Mouse (Mus musculus) hindbrain, embryonic 16.5 days (tissue): ENCODE measurements around the gene Cage1. TPM values are rescaled to one million over a fixed set of nuclear protein-coding genes. Genes with fewer than 3 reads are reported as not detected.

ENCODE experiments used
- ATAC-seq: fragments of 200-750 bp; cut with Nextera tagmentation; 2 replicates; pipeline ENCODE4 v1.8.0; 2017; ENCODE audit warnings: moderate TSS enrichment, moderate library complexity
- H3K27ac ChIP-seq: fragments of 300-500 bp; sonication (generic); 2 replicates; pipeline ENCODE4 v1.5.1; 2014; ENCODE audit warnings: low read depth, mild to moderate bottlenecking, control low read depth, low read length, moderate library complexity
- H3K27me3 ChIP-seq: fragments of 300-500 bp; sonication (generic); replicated peaks from 2 replicates; pipeline ENCODE4 v1.6.1; 2014; ENCODE audit warnings: low read length; ENCODE audit not compliant: control insufficient read depth, insufficient read depth
- H3K36me3 ChIP-seq: fragments of 300-500 bp; sonication (generic); 2 replicates; pipeline ENCODE4 v1.6.1; 2014; ENCODE audit warnings: mild to moderate bottlenecking, low read length, moderate library complexity, mixed read lengths; ENCODE audit not compliant: control insufficient read depth, insufficient read depth
- H3K4me1 ChIP-seq: fragments of 300-500 bp; sonication (generic); 2 replicates; pipeline ENCODE4 v1.6.1; 2014; ENCODE audit warnings: low read depth, low read length; ENCODE audit not compliant: control insufficient read depth, insufficient read depth
- H3K4me2 ChIP-seq: fragments of 300-500 bp; sonication (generic); 2 replicates; pipeline ENCODE4 v1.6.1; 2014; ENCODE audit warnings: mild to moderate bottlenecking, low read length, control low read depth, moderate library complexity
- H3K4me3 ChIP-seq: fragments of 300-500 bp; sonication (generic); 2 replicates; pipeline ENCODE4 v1.5.1; 2014; ENCODE audit warnings: mild to moderate bottlenecking, low read length, control low read depth, moderate library complexity
- H3K9ac ChIP-seq: fragments of 300-500 bp; sonication (generic); 2 replicates; pipeline ENCODE4 v1.6.1; 2014; ENCODE audit warnings: low read depth, mild to moderate bottlenecking, control low read depth, low read length, moderate library complexity
- H3K9me3 ChIP-seq: fragments of 300-500 bp; sonication (generic); 2 replicates; pipeline ENCODE4 v1.6.1; 2014; ENCODE audit warnings: mild to moderate bottlenecking, low read length, moderate library complexity; ENCODE audit not compliant: control insufficient read depth
- WGBS: fragments of 180-500 bp; shearing (Covaris S2); extraction: QIAGEN DNeasy Blood & Tissue Kit; methylation state at CpG from one replicate; pipeline ENCODE4 v1.1.7; 2014; 5-methylcytosine and 5-hydroxymethylcytosine counted together
- microRNA-seq: library from miRNA; unstranded; fragments of <30 nt; microRNA quantifications from one replicate; pipeline ENCODE4, GENCODE M21; 2017
- polyA plus RNA-seq: library from polyadenylated mRNA; unstranded; fragments of >200 nt; fragmentation: Nextera tagmentation; extraction: Ambion mirVana; gene quantifications from 2 replicates; pipeline ENCODE4 v1.2.1, GENCODE M21; 2015

Cage1 gene
- polyA plus RNA-seq, 1 experiment from 2014 or later = 2.3 TPM

- H3K4me2 ChIP-seq = peak overlapping the region; percentile 46
- 35% methylated on average over 20 of the region's 20 CpGs for WGBS
- H3K27ac ChIP-seq = no peak overlapping the region
- H3K4me1 ChIP-seq = peaks cover 11% of the 10 kb centered on the region
- H3K36me3 ChIP-seq = no peaks in the 10 kb centered on the region
- no peaks in the 10 kb centered on the region for H3K9me3 ChIP-seq
- no peaks in the 10 kb centered on the region for H3K27me3 ChIP-seq
- no peak overlapping the region; the same call in 1 of the 2 replicates for H3K9ac ChIP-seq
- no peak for ATAC-seq
- H3K4me3 ChIP-seq = no peak overlapping the region; the same call in 1 of the 2 replicates
These were observed 72.5 kb downstream of the Cage1 start for GRCm38 (mm10) chr13:37964128-37965087.

- Histone ChIP-seq H3K4me3 (peak overlapping the region; percentile 31), H3K9ac (peak overlapping the region; percentile 9; the same call in 1 of the 2 replicates), H3K36me3 (no peaks in the 10 kb centered on the region), H3K27me3 (no peaks in the 10 kb centered on the region), H3K4me1 (peaks cover 11% of the 10 kb centered on the region), H3K27ac (no peak overlapping the region), H3K4me2 (peak overlapping the region; percentile 46), H3K9me3 (no peaks in the 10 kb centered on the region)
- ATAC-seq = peak; percentile 43; the same call in 1 of the 2 replicates
- under 1% methylated on average over 12 of the region's 12 CpGs for WGBS
These were observed 73.4 kb downstream of the Cage1 start for GRCm38 (mm10) chr13:37963354-37964007.

- 88% methylated on average over 9 of the region's 9 CpGs for WGBS
- Histone ChIP-seq H3K4me2 (no peak overlapping the region), H3K36me3 (no peaks in the 10 kb centered on the region), H3K4me3 (no peak overlapping the region), H3K27me3 (no peaks in the 10 kb centered on the region), H3K27ac (no peak overlapping the region), H3K4me1 (peaks cover 11% of the 10 kb centered on the region), H3K9me3 (no peaks in the 10 kb centered on the region), H3K9ac (no peak overlapping the region)
- ATAC-seq = no peak
These were observed 74.3 kb downstream of the Cage1 start for GRCm38 (mm10) chr13:37962541-37962940.

- no peaks in the 10 kb centered on the region for H3K27me3 ChIP-seq
- no peaks in the 10 kb centered on the region for H3K9me3 ChIP-seq
- no peak for ATAC-seq
- no peak overlapping the region for H3K4me2 ChIP-seq
- H3K4me3 ChIP-seq = no peak overlapping the region
- no peak overlapping the region for H3K27ac ChIP-seq
- H3K36me3 ChIP-seq = no peaks in the 10 kb centered on the region
- peaks cover 5% of the 10 kb centered on the region for H3K4me1 ChIP-seq
- 95% methylated on average over 7 of the region's 7 CpGs for WGBS
- no peak overlapping the region for H3K9ac ChIP-seq
These were observed 76.9 kb downstream of the Cage1 start for GRCm38 (mm10) chr13:37959936-37960335.

GRCm38 (mm10) chr13:37959239-37959907 lies 77.5 kb downstream of the Cage1 start:
- WGBS = 79% methylated on average over 15 of the region's 15 CpGs
- H3K9ac ChIP-seq = no peak overlapping the region
- no peak for ATAC-seq

GRCm38 (mm10) chr13:37958498-37959238 lies 78.2 kb downstream of the Cage1 start:
- H3K4me3 ChIP-seq = no peak overlapping the region
- no peak for ATAC-seq
- WGBS = 90% methylated on average over 18 of the region's 18 CpGs
- H3K4me2 ChIP-seq = no peak overlapping the region
- H3K27me3 ChIP-seq = no peaks in the 10 kb centered on the region
- no peak overlapping the region for H3K9ac ChIP-seq
- H3K9me3 ChIP-seq = no peaks in the 10 kb centered on the region
- H3K4me1 ChIP-seq = no peaks in the 10 kb centered on the region
- no peak overlapping the region for H3K27ac ChIP-seq
- H3K36me3 ChIP-seq = no peaks in the 10 kb centered on the region

More at GRCm38 (mm10) chr13:37959239-37959907, 77.5 kb downstream of the Cage1 start:
- Histone ChIP-seq H3K9me3 (no peaks in the 10 kb centered on the region), H3K4me2 (no peak overlapping the region), H3K4me1 (peaks cover 2% of the 10 kb centered on the region), H3K27ac (no peak overlapping the region), H3K4me3 (no peak overlapping the region), H3K36me3 (no peaks in the 10 kb centered on the region), H3K27me3 (no peaks in the 10 kb centered on the region)

Small RNAs within 50 kb of the gene (microRNA-seq; reads per million reads assigned to microRNA genes)
- gene Gm27387 = not detected

Other genes with a start within 250 kb of the Cage1 start
- 66.5 and 67.3 TPM in 2 replicates for gene Ssr1, start 42.9 kb downstream of the Cage1 start, polyA plus RNA-seq
- 47.0 and 50.1 TPM in 2 replicates for gene Riok1, start 74 bp downstream of the Cage1 start, polyA plus RNA-seq
- 0.21 TPM in 2 replicates for gene Dsp, start 114.2 kb upstream of the Cage1 start, polyA plus RNA-seq
- 23.1 and 25.2 TPM in 2 replicates for gene Snrnp48, start 167.9 kb upstream of the Cage1 start, polyA plus RNA-seq